Mouse (Mus musculus): ENCODE data around the gene Acad10. TPM values are rescaled to one million over a fixed set of nuclear protein-coding genes. Genes with fewer than 3 reads are reported as not detected.
A peak's percentile ranks its signal among the peaks of the same experiment; 100 is the strongest.

Acad10 gene
- polyA plus RNA-seq (2012; rRNA removed) (1.6 and 1.7 TPM in 2 replicates), polyA plus RNA-seq (2014; fragmentation: Nextera tagmentation; extraction: Ambion mirVana) (2.2 and 2.6 TPM in 2 replicates)

DNA sequence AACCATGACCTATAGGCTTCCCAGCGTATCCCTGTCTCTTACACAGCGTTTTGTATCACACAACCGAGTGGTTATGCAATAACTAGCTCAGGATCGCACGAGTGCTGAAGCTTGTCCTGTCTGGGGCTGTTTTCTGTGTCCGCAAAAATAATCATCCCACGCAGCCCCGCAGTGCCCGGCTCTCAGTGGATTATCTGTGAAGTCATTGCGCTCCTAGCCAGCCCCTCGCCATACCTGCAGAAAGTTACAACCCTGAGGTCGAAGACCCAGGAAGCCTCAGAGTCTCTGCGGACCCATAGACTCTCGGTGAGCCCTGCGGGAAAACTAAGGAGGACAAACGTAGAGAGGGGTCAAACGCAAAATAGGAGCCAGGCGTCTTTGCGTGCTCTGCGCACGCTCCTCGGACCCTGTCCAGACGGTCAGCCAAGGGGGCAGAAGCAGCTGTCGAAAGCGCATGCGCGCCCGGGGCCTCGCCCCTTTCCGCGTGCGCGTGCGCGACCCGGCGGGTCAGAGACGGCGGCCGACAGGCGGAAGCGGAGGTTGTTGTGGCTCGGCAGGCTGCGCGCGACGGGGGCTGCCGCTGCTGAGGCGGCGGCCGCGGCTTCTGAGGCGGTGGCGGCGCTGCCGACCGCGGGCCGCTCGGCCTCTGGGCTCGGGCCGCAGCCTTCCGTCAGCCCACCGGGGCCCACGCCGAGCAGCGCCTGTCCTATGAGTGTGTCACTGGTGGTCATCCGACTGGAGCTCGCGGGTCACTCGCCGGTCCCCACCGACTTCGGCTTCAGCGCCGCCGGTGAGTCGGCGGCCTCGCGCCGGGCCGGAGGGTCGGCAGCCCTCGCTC, at the start of gene Acad10, which contains the start of gene Brap:
TSS of gene Acad10 (minus strand) at position 456 of the 838 bp plus-strand sequence.
TSS of gene Brap (plus strand) at position 505 of the 838 bp plus-strand sequence.
- peaks cover 21% of the 10 kb centered on the region for H3K36me3 ChIP-seq (replicated peaks; ENCODE audit: control insufficient read depth, insufficient read depth, low read depth)
- peak; percentile 86 for ATAC-seq (ENCODE audit: insufficient read depth)
- no peaks in the 10 kb centered on the region for H3K27me3 ChIP-seq (ENCODE audit: control insufficient read depth, insufficient read depth, low read length)
- H3K9me3 ChIP-seq (ENCODE audit: control insufficient read depth, low read length), result no peaks in the 10 kb centered on the region
- WGBS (ENCODE audit: insufficient replicate concordance), result under 1% methylated on average over 85 of the region's 85 CpGs
- no peak for TF ChIP-seq CTCF (IDR thresholded peaks at IDR 0.05; ENCODE audit: low read depth)
- no peak for TF ChIP-seq EP300 (IDR thresholded peaks at IDR 0.05; ENCODE audit: low read depth)
- peak within 1 kb of the TSS; percentile 72 for H3K4me2 ChIP-seq (ENCODE audit: low read depth)
- peak within 1 kb of the TSS; percentile 88 to 90 for H3K4me3 ChIP-seq (ENCODE audit: insufficient read depth in 1 of 2, low read depth in 2 of 2, low read length in 2 of 2)
- peak within 1 kb of the TSS; percentile 38 for H3K27ac ChIP-seq
- H3K9ac ChIP-seq (replicated peaks), result peak within 1 kb of the TSS; percentile 79
- H3K4me1 ChIP-seq (replicated peaks; ENCODE audit: control insufficient read depth in 2 of 2, insufficient read depth in 2 of 2, low read length in 1 of 2), result peaks cover 4 to 17% of the 10 kb centered on the region in 2 experiments
- peak; percentile 75 to 79 (median 78) for DNase-seq (ENCODE audit: low read depth in 3 of 3, low spot score in 3 of 3)

DNA sequence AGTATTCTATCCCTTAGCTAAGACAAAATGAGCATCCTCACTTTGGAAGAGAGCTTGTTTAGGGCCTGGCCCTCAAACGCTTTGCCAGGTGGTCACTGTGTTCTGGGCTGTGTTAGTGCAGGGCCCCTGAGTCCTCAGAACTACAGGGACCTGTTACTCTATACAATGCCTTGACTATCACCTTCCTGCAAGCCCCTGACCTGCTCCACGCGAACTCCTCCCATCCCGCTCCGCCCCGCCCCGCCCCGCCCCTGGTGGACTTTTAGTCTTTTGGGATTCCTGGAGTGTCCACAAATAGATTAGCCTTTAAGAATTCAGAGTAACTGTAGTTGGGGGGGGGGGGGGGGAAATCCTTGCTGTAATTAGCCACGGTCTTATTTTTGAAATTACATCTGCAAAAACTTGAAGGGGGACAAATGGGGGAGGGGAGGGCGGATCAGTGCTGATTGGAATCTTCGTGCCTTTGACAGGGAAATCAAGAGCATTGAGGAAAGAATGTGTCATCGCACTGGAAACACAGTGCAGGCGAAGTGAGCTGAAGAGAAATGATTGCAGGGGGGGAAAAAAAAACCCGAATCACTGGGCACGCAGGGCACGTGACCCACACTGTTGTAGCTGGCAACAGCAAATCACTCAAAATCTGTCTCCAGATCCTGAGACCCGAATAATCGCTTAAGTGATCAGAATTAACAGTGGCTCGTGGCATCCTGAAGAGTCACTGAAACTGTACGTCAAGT, 44.4 kb upstream of the Acad10 start:
- Histone ChIP-seq H3K27ac (no peak overlapping the region), H3K27me3 (ENCODE audit: control insufficient read depth, insufficient read depth, low read length) (no peaks in the 10 kb centered on the region), H3K4me1 (replicated peaks; ENCODE audit: control insufficient read depth in 2 of 2, insufficient read depth in 2 of 2, low read length in 1 of 2) (peaks cover 31 to 42% of the 10 kb centered on the region in 2 experiments), H3K9me3 (ENCODE audit: control insufficient read depth, low read length) (no peaks in the 10 kb centered on the region), H3K9ac (replicated peaks) (peak overlapping the region; percentile 37; the same call in 1 of the 2 replicates), H3K36me3 (replicated peaks; ENCODE audit: control insufficient read depth, insufficient read depth, low read depth) (no peaks in the 10 kb centered on the region), H3K4me2 (ENCODE audit: low read depth) (peak overlapping the region; percentile 61), H3K4me3 (ENCODE audit: insufficient read depth in 1 of 2, low read depth in 2 of 2, low read length in 2 of 2) (0 out of 4 replicates have a peak overlapping the region, but pooled peaks of 1 of the 2 experiments have one; percentile 2)
- TF ChIP-seq EP300 (IDR thresholded peaks at IDR 0.05; ENCODE audit: low read depth), result no peak
- TF ChIP-seq CTCF (IDR thresholded peaks at IDR 0.05; ENCODE audit: low read depth), result no peak
- no peak for ATAC-seq (ENCODE audit: insufficient read depth)
- WGBS (ENCODE audit: insufficient replicate concordance), result 12% methylated on average over 20 of the region's 20 CpGs
- no peak for DNase-seq (ENCODE audit: low read depth in 3 of 3, low spot score in 3 of 3)

DNA sequence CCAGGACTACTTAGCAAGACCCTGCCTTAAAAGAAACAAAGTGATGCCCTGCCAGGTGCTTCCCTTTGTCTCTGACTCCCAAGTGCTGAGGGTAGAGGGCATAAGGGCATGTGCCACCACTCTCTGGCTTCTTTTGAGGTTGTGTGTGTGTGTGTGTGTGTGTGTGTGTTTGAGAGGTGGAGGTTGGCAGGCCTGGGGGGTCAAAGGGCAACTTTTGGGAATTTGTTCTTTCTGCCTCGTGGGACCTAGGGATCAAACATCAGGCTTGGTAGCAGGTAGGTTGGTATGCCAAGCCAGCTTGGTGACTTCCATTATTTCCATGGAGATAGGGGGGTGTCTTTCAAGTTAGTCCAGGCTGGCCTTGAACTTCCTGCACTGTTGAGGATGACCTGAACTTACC, 43.0 kb upstream of the Acad10 start:
- ATAC-seq (ENCODE audit: insufficient read depth), result no peak

DNA sequence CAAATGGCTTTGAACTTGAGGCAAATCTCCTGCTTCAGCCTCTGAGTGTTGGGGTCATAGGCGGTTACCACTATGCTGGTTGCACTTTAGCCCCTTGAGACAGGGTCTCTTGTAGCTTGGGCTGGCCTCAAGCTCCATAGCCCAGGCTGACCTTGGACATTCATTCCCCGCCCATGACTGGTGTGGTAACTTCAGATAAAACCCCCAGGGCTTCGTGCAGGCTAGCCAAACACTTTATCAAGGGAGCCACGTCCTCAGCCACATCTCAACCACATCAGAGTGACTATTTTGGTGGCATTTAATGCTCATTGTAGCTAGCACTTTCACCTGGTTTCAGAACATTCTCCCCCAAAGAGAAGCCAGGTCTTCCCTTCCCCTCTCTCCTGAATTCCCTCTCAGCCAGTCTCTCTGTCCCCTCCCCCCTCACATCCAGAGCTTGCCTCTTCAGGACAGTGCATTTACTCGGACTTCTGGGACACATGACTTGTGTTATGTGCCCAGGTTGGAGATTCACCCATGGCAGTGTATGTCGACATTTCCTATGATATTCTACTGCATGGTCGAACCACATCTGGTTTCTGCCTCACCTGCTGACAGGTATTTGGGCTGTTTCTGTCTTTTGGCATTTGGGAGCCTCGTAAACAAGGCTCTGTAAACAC, 40.9 kb upstream of the Acad10 start:
- Histone ChIP-seq H3K36me3 (replicated peaks; ENCODE audit: control insufficient read depth, insufficient read depth, low read depth) (no peaks in the 10 kb centered on the region), H3K27ac (peak overlapping the region; percentile 89), H3K9me3 (ENCODE audit: control insufficient read depth, low read length) (no peaks in the 10 kb centered on the region), H3K27me3 (ENCODE audit: control insufficient read depth, insufficient read depth, low read length) (no peaks in the 10 kb centered on the region), H3K4me3 (ENCODE audit: insufficient read depth in 1 of 2, low read depth in 2 of 2, low read length in 2 of 2) (peak overlapping the region; percentile 22 to 49), H3K9ac (replicated peaks) (peak overlapping the region; percentile 69), H3K4me2 (ENCODE audit: low read depth) (peak overlapping the region; percentile 56), H3K4me1 (replicated peaks; ENCODE audit: control insufficient read depth in 2 of 2, insufficient read depth in 2 of 2, low read length in 1 of 2) (peaks cover 31 to 45% of the 10 kb centered on the region in 2 experiments)
- TF ChIP-seq CTCF (IDR thresholded peaks at IDR 0.05; ENCODE audit: low read depth), result no peak
- peak; percentile 81 for TF ChIP-seq EP300 (IDR thresholded peaks at IDR 0.05; ENCODE audit: low read depth)
- WGBS (ENCODE audit: insufficient replicate concordance), result 18% methylated on average over 8 of the region's 8 CpGs
- ATAC-seq (ENCODE audit: insufficient read depth) (peak; percentile 91), DNase-seq (ENCODE audit: low read depth in 3 of 3, low spot score in 3 of 3) (peak; percentile 73 to 85 (median 80))

More for the DNA sequence above, 43.0 kb upstream of the Acad10 start:
- H3K9me3 ChIP-seq (ENCODE audit: control insufficient read depth, low read length), result no peaks in the 10 kb centered on the region
- no peak for TF ChIP-seq CTCF (IDR thresholded peaks at IDR 0.05; ENCODE audit: low read depth)
- no peak for TF ChIP-seq EP300 (IDR thresholded peaks at IDR 0.05; ENCODE audit: low read depth)
- H3K4me1 ChIP-seq (replicated peaks; ENCODE audit: control insufficient read depth in 2 of 2, insufficient read depth in 2 of 2, low read length in 1 of 2), result peaks cover 31 to 45% of the 10 kb centered on the region in 2 experiments
- 0 out of 2 replicates have a peak overlapping the region, but pooled peaks have one; percentile 7 for H3K27ac ChIP-seq
- H3K9ac ChIP-seq (replicated peaks), result no peak overlapping the region
- H3K4me3 ChIP-seq (ENCODE audit: insufficient read depth in 1 of 2, low read depth in 2 of 2, low read length in 2 of 2), result no peak overlapping the region
- DNase-seq (ENCODE audit: low read depth in 3 of 3, low spot score in 3 of 3), result no peak
- no peaks in the 10 kb centered on the region for H3K27me3 ChIP-seq (ENCODE audit: control insufficient read depth, insufficient read depth, low read length)
- WGBS (ENCODE audit: insufficient replicate concordance), result 47% methylated on average over 1 of the region's 1 CpGs
- no peak overlapping the region for H3K4me2 ChIP-seq (ENCODE audit: low read depth)
- H3K36me3 ChIP-seq (replicated peaks; ENCODE audit: control insufficient read depth, insufficient read depth, low read depth), result no peaks in the 10 kb centered on the region
